Mouse (Mus musculus): Measurements from ENCODE around the gene Galm.

DNA sequence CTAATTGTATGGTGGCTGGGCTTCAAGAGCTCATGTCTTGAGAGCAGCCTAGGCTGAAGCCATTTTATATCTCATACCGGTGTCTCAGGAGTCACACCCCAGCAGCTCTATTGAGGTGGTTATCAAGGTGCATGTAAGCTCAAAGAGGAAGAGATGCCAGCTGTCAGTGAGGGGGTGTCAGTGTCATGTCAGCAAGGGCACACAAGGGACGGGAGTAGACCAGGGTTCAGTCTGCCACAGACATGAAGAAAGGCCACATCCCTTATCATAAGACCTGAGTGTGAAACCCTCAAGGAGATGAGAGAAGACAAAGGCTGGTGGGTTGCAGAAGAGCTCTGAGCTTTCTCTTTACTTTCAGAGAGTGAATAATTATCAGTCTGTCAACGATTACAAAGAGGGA, 46.9 kb downstream of the Galm start:
- TF ChIP-seq USF1 (IDR thresholded peaks at IDR 0.05; ENCODE audit: low read depth): no peak
- TF ChIP-seq MYOG (IDR thresholded peaks at IDR 0.05; ENCODE audit: control insufficient read depth, extremely low read depth, insufficient read length): no peak
- no peak for TF ChIP-seq MAX (IDR thresholded peaks at IDR 0.05)
